Mouse (Mus musculus): ENCODE measurements at regions not wholly inside any gene's neighbourhood (a gene's known extent, or its start where the extent isn't known, plus 50 kb on each side); places are given as distances from the start of the nearest gene placed in this dataset.

DNA sequence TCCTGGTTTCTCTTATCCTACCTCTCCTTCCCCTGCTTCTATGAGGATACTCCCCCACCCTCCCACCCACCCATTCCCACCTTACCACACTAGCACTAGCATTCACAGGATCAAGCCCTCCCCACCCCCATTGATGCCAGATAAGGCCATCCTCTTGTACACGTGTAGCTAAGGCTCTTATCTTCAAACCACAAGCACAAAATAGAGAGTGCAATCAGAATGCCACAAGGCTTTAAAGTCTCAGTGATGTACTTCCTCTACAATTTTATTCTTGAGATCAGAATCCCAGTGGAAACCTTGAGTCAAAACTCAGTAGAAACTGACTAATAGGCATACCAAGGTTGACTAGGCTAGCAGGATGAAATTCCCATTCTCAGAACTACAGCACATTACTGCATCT is 348.4 kb downstream of the Speer2 start:
- Histone ChIP-seq H3K4me3 (no peak overlapping the region), H3K9me3 (no peaks in the 10 kb centered on the region), H3K36me3 (no peaks in the 10 kb centered on the region), H3K27ac (no peak overlapping the region), H3K27me3 (no peaks in the 10 kb centered on the region), H3K9ac (no peak overlapping the region), H3K4me1 (replicated peaks) (no peaks in the 10 kb centered on the region), H3K4me2 (no peak overlapping the region)
- no peak for ATAC-seq (ENCODE audit: low FRiP score)
- WGBS, result 56% methylated on average over 1 of the region's 1 CpGs

DNA sequence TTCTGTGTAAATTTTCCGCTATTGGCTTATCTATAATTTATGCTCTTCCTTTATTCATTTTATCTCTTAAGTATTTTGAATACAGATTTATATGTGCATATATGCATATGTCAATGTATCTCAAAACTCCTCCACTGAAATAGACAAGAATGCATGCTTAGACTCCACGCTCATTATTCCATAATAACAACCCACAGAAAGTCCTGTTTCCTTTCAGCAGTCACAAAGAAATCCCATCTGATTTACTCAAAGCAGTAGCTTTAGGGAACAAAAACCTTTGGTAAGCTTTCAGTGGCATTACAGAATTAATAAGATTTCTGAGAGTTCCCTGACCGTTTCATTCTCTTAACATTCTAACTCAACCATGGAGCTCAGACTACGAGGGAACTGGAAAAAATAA is 386.2 kb downstream of the Speer2 start:
- WGBS, result 54% methylated on average over 4 of the region's 4 CpGs
- no peak for ATAC-seq (ENCODE audit: low FRiP score)
- Histone ChIP-seq H3K9me3 (no peaks in the 10 kb centered on the region), H3K9ac (no peak overlapping the region), H3K36me3 (no peaks in the 10 kb centered on the region), H3K4me2 (no peak overlapping the region), H3K4me3 (no peak overlapping the region), H3K27me3 (no peaks in the 10 kb centered on the region), H3K4me1 (replicated peaks) (no peaks in the 10 kb centered on the region), H3K27ac (no peak overlapping the region)

DNA sequence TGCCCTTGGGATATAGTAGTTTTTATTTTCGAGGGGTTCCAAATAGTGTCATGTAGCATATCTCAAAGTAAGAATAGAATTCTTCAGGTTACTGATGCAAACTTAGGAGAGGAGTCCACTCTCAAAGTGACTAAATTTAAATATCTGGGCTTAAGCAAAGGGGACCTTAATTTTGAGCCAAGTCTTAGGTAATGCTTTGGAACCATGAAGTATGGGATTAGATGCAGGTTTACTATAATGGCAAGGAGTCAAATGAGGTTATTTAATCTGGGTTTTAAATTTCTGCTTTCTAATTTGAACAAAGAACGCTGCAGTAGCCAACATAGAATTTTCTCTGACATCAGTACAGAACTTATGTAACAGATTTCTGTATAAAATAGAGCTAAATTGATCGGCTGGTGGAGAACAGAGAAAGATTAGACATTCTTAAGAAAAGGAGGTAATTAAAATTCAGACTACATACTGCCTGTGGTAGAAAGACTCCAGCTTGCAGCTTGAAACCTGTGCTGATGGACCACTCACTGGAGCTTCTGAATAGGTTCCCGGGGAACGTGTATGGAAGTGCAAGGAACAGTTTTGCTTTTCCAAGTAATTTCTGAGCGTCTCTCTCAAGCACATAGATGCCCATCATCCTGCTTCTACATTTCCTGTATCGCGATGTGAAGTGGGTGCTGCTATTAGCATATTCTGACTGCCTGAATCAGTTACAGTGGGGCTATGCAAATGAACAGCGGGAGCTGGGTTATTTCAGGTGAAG is 394.3 kb downstream of the Speer2 start:
- Histone ChIP-seq H3K9ac (peak overlapping the region; percentile 53; the same call in 1 of the 2 replicates), H3K27ac (no peak overlapping the region), H3K9me3 (no peaks in the 10 kb centered on the region)

DNA sequence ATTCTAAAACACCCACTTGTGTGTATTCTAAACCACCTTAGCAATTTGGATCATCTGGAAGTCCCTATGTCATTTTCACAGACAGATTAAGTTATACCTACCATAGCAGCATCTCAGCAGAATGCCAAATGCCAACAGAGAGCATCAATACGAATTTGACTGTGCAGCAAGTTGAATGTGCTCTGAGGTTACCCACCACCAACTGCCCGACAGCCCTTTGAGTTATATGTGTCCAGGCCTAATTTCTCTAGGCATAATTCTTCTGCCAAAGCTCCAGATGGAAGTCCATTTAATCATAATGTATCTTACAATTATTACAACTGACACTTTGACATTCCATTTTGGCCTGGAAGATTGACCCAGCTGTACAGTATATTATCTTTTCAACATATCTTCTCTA is 404.4 kb downstream of the Speer2 start:
- Histone ChIP-seq H3K27me3 (no peaks in the 10 kb centered on the region), H3K36me3 (no peaks in the 10 kb centered on the region), H3K4me2 (no peak overlapping the region), H3K27ac (no peak overlapping the region), H3K4me3 (no peak overlapping the region), H3K9me3 (no peaks in the 10 kb centered on the region), H3K4me1 (replicated peaks) (no peaks in the 10 kb centered on the region), H3K9ac (no peak overlapping the region)
- no peak for ATAC-seq (ENCODE audit: low FRiP score)
- 81% methylated on average over 2 of the region's 2 CpGs for WGBS

More for the DNA sequence above, 394.3 kb downstream of the Speer2 start:
- Histone ChIP-seq H3K36me3 (no peaks in the 10 kb centered on the region), H3K4me2 (peak overlapping the region; percentile 48), H3K4me1 (replicated peaks) (0 out of 2 replicates have a peak, but pooled peaks cover 2% of the 10 kb centered on the region), H3K4me3 (peak overlapping the region; percentile 32), H3K27me3 (no peaks in the 10 kb centered on the region)
- whole genome bisulfite sequencing, result 38% methylated on average over 9 of the region's 9 CpGs
- ATAC-seq (ENCODE audit: low FRiP score), result no peak; the same call in 1 of the 2 replicates

DNA sequence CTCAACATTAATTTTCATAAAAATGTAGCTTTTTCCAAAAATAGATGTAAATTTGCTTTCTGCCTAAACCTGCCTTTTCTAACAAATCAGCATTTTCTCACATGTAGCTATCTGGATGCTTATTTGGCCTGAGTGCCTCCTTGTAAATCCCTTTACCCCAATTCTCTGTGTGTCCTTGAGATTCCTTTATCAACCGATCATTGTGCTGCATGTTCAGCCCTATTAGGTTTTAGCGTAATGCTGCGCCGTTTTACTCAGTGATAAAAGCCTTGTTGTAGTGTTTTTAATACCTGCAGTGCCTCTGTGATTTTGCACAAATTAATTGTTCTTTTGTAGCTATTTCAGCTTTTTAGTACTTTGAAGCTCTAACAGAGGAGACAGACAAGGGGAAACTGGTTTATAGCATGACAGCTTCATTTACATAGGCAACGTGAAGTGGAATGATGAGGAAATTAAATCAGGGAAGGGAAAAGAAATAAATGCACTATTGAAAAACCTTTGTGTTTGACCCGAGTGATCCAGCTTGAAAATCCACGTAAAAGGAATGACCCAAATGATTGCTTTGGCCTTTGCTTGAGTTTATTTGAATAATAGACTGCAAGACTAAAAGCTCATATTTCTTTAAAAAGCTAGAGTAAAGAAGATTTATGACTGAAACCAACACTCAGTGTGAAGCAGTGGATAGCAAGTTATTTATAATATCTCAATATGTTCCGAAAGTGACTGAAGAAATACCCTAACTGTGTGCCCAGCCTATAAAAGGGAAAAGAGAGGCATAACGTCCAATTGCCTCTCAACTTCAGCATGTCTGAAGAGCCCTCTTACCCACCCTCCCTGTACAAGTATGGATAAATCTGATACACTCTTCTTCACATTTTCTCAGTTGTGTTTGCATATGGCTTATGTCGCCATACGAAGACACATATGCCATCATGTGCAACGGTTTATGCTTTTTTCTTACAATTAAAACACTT is 438.6 kb downstream of the Speer2 start:
- Histone ChIP-seq H3K27me3 (no peaks in the 10 kb centered on the region), H3K4me2 (no peak overlapping the region), H3K4me1 (replicated peaks) (no peaks in the 10 kb centered on the region), H3K9me3 (no peaks in the 10 kb centered on the region), H3K4me3 (no peak overlapping the region), H3K9ac (no peak overlapping the region), H3K27ac (no peak overlapping the region), H3K36me3 (no peaks in the 10 kb centered on the region)
- ATAC-seq (ENCODE audit: low FRiP score), result no peak
- WGBS, result 68% methylated on average over 12 of the region's 12 CpGs
